Mouse (Mus musculus) right cerebral cortex, adult 2 months (tissue): ENCODE data around the gene Dusp1.

ENCODE experiments used
- DNase-seq, 2 experiments: peaks; one replicate each; pipeline ENCODE4 v3.0.0; 2021 to 2022; ENCODE audit warnings: low spot score in 2 of 2

The Dusp1 gene

GRCm38 (mm10) chr17:26464481-26464880 lies 97.4 kb downstream of the Dusp1 start:
- no peak for DNase-seq

GRCm38 (mm10) chr17:26463984-26464383 lies 97.9 kb downstream of the Dusp1 start:
- no peak for DNase-seq

GRCm38 (mm10) chr17:26463432-26463831 lies 98.5 kb downstream of the Dusp1 start:
- DNase-seq = no peak

DNA sequence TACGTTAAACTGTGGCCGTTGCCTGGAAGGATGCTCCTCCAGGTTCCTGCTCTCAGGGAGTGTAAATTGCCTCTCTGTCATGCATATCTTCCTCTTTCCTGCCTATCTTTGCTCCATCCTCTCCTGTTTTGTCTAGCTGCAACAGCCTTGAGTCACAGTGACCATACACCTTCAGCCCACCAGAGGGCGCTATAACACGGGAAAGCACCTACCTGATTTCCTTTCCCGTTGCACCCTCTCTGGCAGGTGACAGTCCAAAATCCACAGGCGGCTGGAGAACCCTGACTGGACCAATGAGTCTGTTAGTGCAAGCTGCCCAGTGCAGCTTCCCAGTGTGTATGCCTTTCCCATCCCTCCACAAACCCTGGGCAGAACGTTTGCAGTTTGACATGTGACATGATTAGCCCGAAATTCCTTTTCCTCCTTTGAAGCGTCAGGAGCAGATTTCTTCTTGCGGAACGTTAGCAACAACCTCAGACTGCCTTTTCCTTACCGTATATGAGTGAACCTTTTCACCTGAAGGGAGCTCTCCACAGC lies 99.2 kb downstream of the Dusp1 start:
- DNase-seq = peak; percentile 85 to 92

DNA sequence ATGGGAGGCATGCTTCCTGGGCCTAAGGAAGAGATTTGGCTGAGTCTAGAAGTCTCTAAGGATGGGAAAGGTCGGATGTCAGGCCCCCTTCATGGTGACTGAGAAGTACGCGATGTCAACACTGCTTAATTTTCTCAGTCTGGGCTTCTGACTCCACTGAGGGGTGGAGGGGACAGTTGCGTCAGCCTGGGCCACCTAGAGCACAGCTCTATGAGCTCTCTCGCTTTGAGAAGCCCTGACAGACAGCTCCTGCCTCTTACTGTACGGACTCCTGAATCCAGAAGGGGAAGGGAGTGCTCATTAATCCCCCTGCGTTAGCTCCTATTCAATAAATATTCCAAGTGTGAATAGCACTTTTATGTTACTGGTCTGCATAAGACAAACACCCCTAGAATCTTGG lies 103.9 kb downstream of the Dusp1 start:
- DNase-seq = no peak

DNA sequence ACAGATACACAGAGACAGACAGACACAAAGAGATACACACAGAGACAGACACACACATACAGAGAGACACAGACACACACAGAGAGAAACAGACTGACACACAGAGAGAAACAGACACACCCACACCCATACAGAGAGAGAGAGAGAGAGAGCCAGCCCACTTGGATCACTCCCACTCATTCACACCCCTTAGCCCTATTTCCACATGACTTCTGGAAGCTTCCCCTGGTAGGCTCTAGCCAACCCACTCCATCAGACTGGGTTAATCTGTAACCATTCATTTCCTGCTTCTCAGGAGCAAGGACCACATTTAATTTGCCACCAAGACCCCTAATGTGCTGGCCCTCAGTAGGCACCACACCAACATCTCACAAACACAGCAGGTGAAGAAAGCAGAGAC lies 104.4 kb downstream of the Dusp1 start:
- no peak for DNase-seq
